Mouse (Mus musculus): ENCODE data around the gene Crebrf. TPM values are rescaled to one million over a fixed set of nuclear protein-coding genes. Genes with fewer than 3 reads are reported as not detected.

The Crebrf gene
- total and polyA plus RNA-seq, 3 experiments = 5.8 to 8.1 (median 6.8) TPM

GRCm38 (mm10) chr17:26767754-26768124 is 52.3 kb downstream of the Crebrf start:
- DNase-seq (ENCODE audit: extremely low read depth) = no peak
- dilution Hi-C loops (cut with MboI; ENCODE audit: extremely low pct_ligation_motif_present, extremely low pct_unique_long_range_greater_than_20kb, low sequenced_read_pairs) = no loop called here
- no peaks in the 10 kb centered on the region; a peak in 1 of 4 replicates for H3K4me1 ChIP-seq (ENCODE audit: control insufficient read depth in 1 of 2, insufficient read depth in 2 of 2)
- H3K27ac ChIP-seq (ENCODE audit: insufficient read depth, low read depth) = no peak overlapping the region
- TF ChIP-seq NELFE (IDR thresholded peaks at IDR 0.05; ENCODE audit: low read depth, low read length) (no peak), NRF1 (IDR thresholded peaks at IDR 0.05; ENCODE audit: low read depth, low read length) (no peak), MXI1 (IDR thresholded peaks at IDR 0.05; ENCODE audit: low read depth, low read length) (no peak), UBTF (IDR thresholded peaks at IDR 0.05; ENCODE audit: low read depth, low read length) (no peak), POLR2A (IDR thresholded peaks at IDR 0.05; ENCODE audit: low read depth, low read length) (no peak), PAX5 (IDR thresholded peaks at IDR 0.05; ENCODE audit: low read length) (no peak), ZNF384 (IDR thresholded peaks at IDR 0.05; ENCODE audit: low read depth, low read length) (no peak), IRF4 (IDR thresholded peaks at IDR 0.05; ENCODE audit: low read depth, low read length) (no peak), JUN (IDR thresholded peaks at IDR 0.05; ENCODE audit: insufficient read depth, low read depth, low read length) (no peak), MAZ (IDR thresholded peaks at IDR 0.05; ENCODE audit: low read depth, low read length) (no peak), CHD2 (IDR thresholded peaks at IDR 0.05; ENCODE audit: low read length) (no peak)
- in situ Hi-C loops (cut with MboI; ENCODE audit: low pct_ligation_motif_present, low pct_unique_long_range_greater_than_20kb, low sequenced_read_pairs) = no loop called here
- H3K4me3 ChIP-seq (replicated peaks in 1 of 3; ENCODE audit: low read depth in 2 of 3, low read length in 2 of 3, poor library complexity in 1 of 3) = no peak overlapping the region
- no peaks in the 10 kb centered on the region for H3K27me3 ChIP-seq (replicated peaks)
- H3K4me2 ChIP-seq (ENCODE audit: insufficient read depth, low read depth, poor library complexity, severe bottlenecking) = no peak overlapping the region
- no peak overlapping the region for H3K9ac ChIP-seq (ENCODE audit: insufficient read depth, low read depth)
- H3K79me2 ChIP-seq (replicated peaks; ENCODE audit: control insufficient read depth, extremely low read depth, insufficient read depth, poor library complexity, severe bottlenecking) = no peaks in the 10 kb centered on the region
- H3K36me3 ChIP-seq (replicated peaks in 1 of 2; ENCODE audit: control insufficient read depth in 1 of 2, insufficient read depth in 1 of 2, low read length in 1 of 2) = peaks cover 27 to 47% of the 10 kb centered on the region in 2 experiments
- H3K9me3 ChIP-seq (replicated peaks; ENCODE audit: low read length) = no peaks in the 10 kb centered on the region

DNA sequence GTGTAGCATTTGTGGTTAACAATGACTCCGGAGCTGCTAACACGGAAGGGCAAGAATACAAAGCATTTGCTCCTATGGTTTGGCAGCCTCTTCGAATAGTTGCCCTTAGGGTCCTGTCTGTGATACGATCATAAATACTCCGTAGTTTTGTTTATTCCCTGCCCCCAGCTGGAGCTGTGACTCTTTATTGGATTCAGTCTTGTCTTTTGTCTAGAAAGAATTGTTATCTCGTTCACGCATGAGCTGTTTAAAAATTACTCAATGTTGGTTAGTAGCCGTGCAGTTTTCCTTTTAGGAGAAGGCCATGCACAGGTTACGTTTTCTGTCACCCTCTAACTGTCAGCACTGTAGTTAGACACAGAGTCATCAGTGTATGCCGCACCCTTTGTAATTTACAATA is 60.8 kb downstream of the Crebrf start:
- no peaks in the 10 kb centered on the region for H3K79me2 ChIP-seq (replicated peaks; ENCODE audit: control insufficient read depth, extremely low read depth, insufficient read depth, poor library complexity, severe bottlenecking)
- no peak overlapping the region for H3K27ac ChIP-seq (ENCODE audit: insufficient read depth, low read depth)
- H3K9ac ChIP-seq (ENCODE audit: insufficient read depth, low read depth) = no peak overlapping the region
- no peak overlapping the region for H3K4me2 ChIP-seq (ENCODE audit: insufficient read depth, low read depth, poor library complexity, severe bottlenecking)
- in situ Hi-C loops (cut with MboI; ENCODE audit: low pct_ligation_motif_present, low pct_unique_long_range_greater_than_20kb, low sequenced_read_pairs) = no loop called here
- peaks cover 9 to 19% of the 10 kb centered on the region in 2 experiments for H3K36me3 ChIP-seq (replicated peaks in 1 of 2; ENCODE audit: control insufficient read depth in 1 of 2, insufficient read depth in 1 of 2, low read length in 1 of 2)
- H3K27me3 ChIP-seq (replicated peaks) = no peaks in the 10 kb centered on the region
- no peaks in the 10 kb centered on the region for H3K9me3 ChIP-seq (replicated peaks; ENCODE audit: low read length)
- DNase-seq (ENCODE audit: extremely low read depth) = no peak
- dilution Hi-C loops (cut with MboI; ENCODE audit: extremely low pct_ligation_motif_present, extremely low pct_unique_long_range_greater_than_20kb, low sequenced_read_pairs) = no loop called here
- H3K4me1 ChIP-seq (ENCODE audit: control insufficient read depth in 1 of 2, insufficient read depth in 2 of 2) = peaks cover 8 to 19% of the 10 kb centered on the region in 2 experiments; a peak in 3 of 4 replicates
- no peak for TF ChIP-seq ZMIZ1 (IDR thresholded peaks at IDR 0.05; ENCODE audit: low read depth, low read length)
- TF ChIP-seq UBTF (IDR thresholded peaks at IDR 0.05; ENCODE audit: low read depth, low read length) = no peak
- no peak for TF ChIP-seq NRF1 (IDR thresholded peaks at IDR 0.05; ENCODE audit: low read depth, low read length)
- no peak for TF ChIP-seq MYC (IDR thresholded peaks at IDR 0.05; ENCODE audit: low read depth, low read length)
- TF ChIP-seq PAX5 (IDR thresholded peaks at IDR 0.05; ENCODE audit: low read length) = no peak
- no peak for TF ChIP-seq SMC3 (IDR thresholded peaks at IDR 0.05; ENCODE audit: low read depth, low read length)
- TF ChIP-seq POLR2A (IDR thresholded peaks at IDR 0.05; ENCODE audit: low read depth, low read length) = no peak
- no peak for TF ChIP-seq ZKSCAN1 (IDR thresholded peaks at IDR 0.05; ENCODE audit: borderline replicate concordance, low read depth, low read length)
- no peak for TF ChIP-seq JUN (IDR thresholded peaks at IDR 0.05; ENCODE audit: insufficient read depth, low read depth, low read length)
- TF ChIP-seq TCF12 (IDR thresholded peaks at IDR 0.05; ENCODE audit: low read depth, low read length) = no peak
- no peak for TF ChIP-seq SIN3A (IDR thresholded peaks at IDR 0.05; ENCODE audit: low read length)
- TF ChIP-seq RCOR1 (conservative IDR thresholded peaks at IDR 0.05; ENCODE audit: low read depth, low read length) = no peak
- no peak for TF ChIP-seq RAD21 (IDR thresholded peaks at IDR 0.05; ENCODE audit: low read depth, low read length)
- TF ChIP-seq ZC3H11A (IDR thresholded peaks at IDR 0.05; ENCODE audit: low read depth, low read length) = no peak
- TF ChIP-seq MAX (IDR thresholded peaks at IDR 0.05; ENCODE audit: low read length) = no peak
- TF ChIP-seq KAT2A (IDR thresholded peaks at IDR 0.05; ENCODE audit: insufficient replicate concordance, low read length) = no peak
- H3K4me3 ChIP-seq (replicated peaks in 1 of 3; ENCODE audit: low read depth in 2 of 3, low read length in 2 of 3, poor library complexity in 1 of 3) = no peak overlapping the region

All from CH12.LX (cell line).